35 mouse cellular contexts compared by ENCODE assay signal in genomic region chr1:163143113-163143512, GRCm38 (mm10). TPM values are rescaled to one million over a fixed set of nuclear protein-coding genes. Genes with fewer than 3 reads are reported as not detected.
A peak's percentile ranks its signal among the peaks of the same experiment; 100 is the strongest.
DNase-seq lines count a peak whose midpoint lies in the region; ATAC-seq lines count a peak whose summit lies in the region.
"Had no signal": no experiment of that assay in that cellular context is flagged by ENCODE, and none has a peak within 500 bp of the region (broad histone marks: within the 10 kb centered on the region; RNA-seq: fewer than 3 reads in every experiment).

No protein-coding gene starts in this region.

- H3K9ac ChIP-seq in neural tube, embryonic 11.5 days (ENCODE audit: low read length) = no peak overlapping the region
- H3K9ac ChIP-seq in neural tube, embryonic 15.5 days (replicated peaks) = no peak overlapping the region
- H3K9ac ChIP-seq: embryonic facial prominence, embryonic 13.5 days; forebrain, embryonic 13.5 days; forebrain, postnatal 0 days; hindbrain, embryonic 12.5 days; hindbrain, embryonic 15.5 days had no signal

- WGBS in neural tube, embryonic 11.5 days = 67% methylated on average over 1 of the region's 1 CpGs
- 82% methylated on average over 1 of the region's 1 CpGs for WGBS in neural tube, embryonic 15.5 days

- H3K4me3 ChIP-seq in neural tube, embryonic 11.5 days (ENCODE audit: low read depth, low read length) = no peak overlapping the region
- no peak overlapping the region for H3K4me3 ChIP-seq in neural tube, embryonic 15.5 days (replicated peaks)
- H3K4me3 ChIP-seq: embryonic facial prominence, embryonic 10.5 days; embryonic facial prominence, embryonic 13.5 days; erythroblast, embryonic 14.5 days; forebrain, embryonic 13.5 days; heart, embryonic 10.5 days; hindbrain, embryonic 12.5 days; hindbrain, embryonic 15.5 days had no signal

- no peaks in the 10 kb centered on the region for H3K27me3 ChIP-seq in neural tube, embryonic 11.5 days (ENCODE audit: control insufficient read depth, insufficient read depth, low read length)
- H3K27me3 ChIP-seq in neural tube, embryonic 15.5 days (replicated peaks) = no peaks in the 10 kb centered on the region
- H3K27me3 ChIP-seq: CH12.LX; embryonic facial prominence, embryonic 13.5 days; forebrain, embryonic 13.5 days; hindbrain, embryonic 12.5 days; hindbrain, embryonic 15.5 days had no signal

- no peak overlapping the region for H3K4me2 ChIP-seq in neural tube, embryonic 11.5 days (ENCODE audit: low read depth)
- H3K4me2 ChIP-seq in neural tube, embryonic 15.5 days = no peak overlapping the region
- H3K4me2 ChIP-seq: embryonic facial prominence, embryonic 13.5 days; forebrain, embryonic 13.5 days; hindbrain, embryonic 12.5 days; hindbrain, embryonic 15.5 days had no signal

- no peaks in the 10 kb centered on the region for H3K4me1 ChIP-seq in neural tube, embryonic 11.5 days (ENCODE audit: control insufficient read depth, insufficient read depth, low read length)
- no peaks in the 10 kb centered on the region for H3K4me1 ChIP-seq in neural tube, embryonic 15.5 days
- H3K4me1 ChIP-seq: embryonic facial prominence, embryonic 10.5 days; embryonic facial prominence, embryonic 13.5 days; forebrain, embryonic 13.5 days; heart, embryonic 10.5 days; hindbrain, embryonic 12.5 days; hindbrain, embryonic 15.5 days had no signal

- no peaks in the 10 kb centered on the region for H3K9me3 ChIP-seq in neural tube, embryonic 11.5 days (ENCODE audit: control insufficient read depth, low read length)
- H3K9me3 ChIP-seq in neural tube, embryonic 15.5 days (replicated peaks) = no peaks in the 10 kb centered on the region
- H3K9me3 ChIP-seq: embryonic facial prominence, embryonic 10.5 days; embryonic facial prominence, embryonic 13.5 days; forebrain, embryonic 13.5 days; heart, embryonic 10.5 days; hindbrain, embryonic 12.5 days; hindbrain, embryonic 15.5 days had no signal

- no peak for DNase-seq in neural tube, embryonic 11.5 days (ENCODE audit: low spot score)
- DNase-seq in ES-CJ7 (ENCODE audit: low read depth, low spot score) = peak; percentile 68
- DNase-seq in ZHBTc4 (ENCODE audit: low read depth, low spot score) = peak; percentile 61
- DNase-seq in testis, postnatal 10 days (ENCODE audit: low spot score) = no peak
- DNase-seq: adrenal gland, adult 2 months; adrenal gland, postnatal 14 days; cerebellum, adult 11-12 months; cerebellum, adult 8-10 months; cerebellum, postnatal 10 days; cerebellum, postnatal 36 days; embryo, embryonic 11 days; forebrain, postnatal 0 days; gastrocnemius, postnatal 25 days; heart, adult 18-20 months; kidney, adult 2 months had no signal

- 0 out of 2 replicates have a peak, but pooled peaks have one; percentile 35 for ATAC-seq in neural tube, embryonic 11.5 days (ENCODE audit: insufficient read depth, low FRiP score, low TSS enrichment)
- ATAC-seq in neural tube, embryonic 15.5 days (ENCODE audit: low FRiP score) = no peak
- ATAC-seq in monocyte, adult 5-6 weeks (replicated peaks; ENCODE audit: insufficient number of reproducible peaks, low FRiP score, low TSS enrichment, poor library complexity, severe bottlenecking) = no peak
- ATAC-seq: forebrain, embryonic 13.5 days; forebrain, postnatal 0 days; intestine, postnatal 0 days had no signal

- no peak overlapping the region for H3K27ac ChIP-seq in neural tube, embryonic 11.5 days (ENCODE audit: low read depth, low read length)
- no peak overlapping the region for H3K27ac ChIP-seq in neural tube, embryonic 15.5 days (replicated peaks)
- H3K27ac ChIP-seq: embryonic facial prominence, embryonic 10.5 days; embryonic facial prominence, embryonic 13.5 days; forebrain, embryonic 13.5 days; heart, embryonic 10.5 days; hindbrain, embryonic 12.5 days; hindbrain, embryonic 15.5 days had no signal

- no peaks in the 10 kb centered on the region for H3K36me3 ChIP-seq in neural tube, embryonic 11.5 days (ENCODE audit: control insufficient read depth, insufficient read depth, low read length)
- H3K36me3 ChIP-seq in neural tube, embryonic 15.5 days = no peaks in the 10 kb centered on the region
- H3K36me3 ChIP-seq: embryonic facial prominence, embryonic 10.5 days; embryonic facial prominence, embryonic 13.5 days; heart, embryonic 10.5 days; hindbrain, embryonic 12.5 days; hindbrain, embryonic 15.5 days had no signal

RNA-seq across cellular contexts. Expression of gene Mroh9, which starts 57.6 kb away (rescaled TPM):
- polyA plus RNA-seq in neural tube, embryonic 11.5 days (2014; fragmentation: Nextera tagmentation; extraction: Ambion mirVana) = not detected in 2 replicates
- polyA plus RNA-seq in neural tube, embryonic 15.5 days (2015; fragmentation: Nextera tagmentation; extraction: Ambion mirVana) = not detected in 2 replicates
- not detected in 3 replicates for total RNA-seq in monocyte, adult 5-6 weeks (2017)
- total RNA-seq: adrenal gland, adult 2 months; adrenal gland, postnatal 14 days; CH12.LX; forebrain, postnatal 0 days; gastrocnemius, adult 8-10 months; gastrocnemius, postnatal 25 days; heart, adult 18-20 months; heart, postnatal 25 days; hematopoietic stem cell, adult 5-6 weeks had no signal
- polyA plus RNA-seq: adrenal gland, adult 2 months; brain, embryonic 14.5 days; cortical plate, adult 2 months; embryonic facial prominence, embryonic 10.5 days; embryonic facial prominence, embryonic 13.5 days; erythroblast, embryonic 14.5 days; forebrain, embryonic 13.5 days; forebrain, postnatal 0 days; gonadal fat pad, adult 2 months; heart, embryonic 10.5 days; heart, embryonic 14.5 days; heart, postnatal 0 days; hindbrain, embryonic 12.5 days; hindbrain, embryonic 15.5 days; intestine, embryonic 14.5 days; intestine, postnatal 0 days; kidney, adult 2 months had no signal

Comparison
In these comparisons a context has a peak if more than half of its experiments do, and no peak if none do; other contexts are left out.
1. DNase-seq: peak in ES-CJ7 (single experiment) and ZHBTc4 (single experiment); none in neural tube, embryonic 11.5 days (single experiment) and testis, postnatal 10 days (single experiment).